Mouse (Mus musculus) bone marrow, adult 2 months (tissue): Measurements from ENCODE around the gene Rprd1b. TPM values are rescaled to one million over a fixed set of nuclear protein-coding genes. Genes with fewer than 3 reads are reported as not detected.

ENCODE experiments used
- H3K27ac ChIP-seq: fragments of 200-500 bp; 2 replicates; pipeline ENCODE4 v1.5.1; 2012; ENCODE audit warnings: low read depth, mild to moderate bottlenecking, control low read depth, inconsistent platforms, low read length; ENCODE audit not compliant: control insufficient read depth, poor library complexity, insufficient read depth
- H3K4me1 ChIP-seq: fragments of 200-500 bp; 2 replicates; pipeline ENCODE4 v1.6.1; 2011; ENCODE audit warnings: low read length; ENCODE audit not compliant: control insufficient read depth, insufficient read depth
- H3K4me3 ChIP-seq: fragments of 200-500 bp; replicated peaks from 2 replicates; pipeline ENCODE3; 2011; ENCODE audit warnings: mild to moderate bottlenecking, low read depth, low read length, control low read depth; ENCODE audit not compliant: control insufficient read depth
- CTCF ChIP-seq: fragments of 200-500 bp; IDR thresholded peaks from 2 replicates; pipeline ENCODE4 v1.5.1; 2011; ENCODE audit warnings: low read length, control low read depth; ENCODE audit not compliant: control insufficient read depth, insufficient read depth
- POLR2A ChIP-seq: fragments of 200-500 bp; IDR thresholded peaks from 2 replicates; pipeline ENCODE4 v1.6.1; 2011; ENCODE audit warnings: low read depth, mild to moderate bottlenecking, control low read depth, low read length, borderline replicate concordance; ENCODE audit not compliant: control insufficient read depth
- WGBS: fragments of 180-500 bp; shearing (Covaris S2); methylation state at CpG from one replicate; pipeline ENCODE4 v1.1.7; 2018; 5-methylcytosine and 5-hydroxymethylcytosine counted together
- polyA plus RNA-seq: library from polyadenylated mRNA; stranded (reverse); fragments of >200 nt; gene quantifications from 2 replicates; pipeline ENCODE4 v1.2.4, GENCODE M21; 2011; ENCODE audit warnings: low replicate concordance; ENCODE audit not compliant: missing spikeins, insufficient read depth, insufficient read length

Gene Rprd1b
- polyA plus RNA-seq, 1 experiment: 8.6 TPM

DNA sequence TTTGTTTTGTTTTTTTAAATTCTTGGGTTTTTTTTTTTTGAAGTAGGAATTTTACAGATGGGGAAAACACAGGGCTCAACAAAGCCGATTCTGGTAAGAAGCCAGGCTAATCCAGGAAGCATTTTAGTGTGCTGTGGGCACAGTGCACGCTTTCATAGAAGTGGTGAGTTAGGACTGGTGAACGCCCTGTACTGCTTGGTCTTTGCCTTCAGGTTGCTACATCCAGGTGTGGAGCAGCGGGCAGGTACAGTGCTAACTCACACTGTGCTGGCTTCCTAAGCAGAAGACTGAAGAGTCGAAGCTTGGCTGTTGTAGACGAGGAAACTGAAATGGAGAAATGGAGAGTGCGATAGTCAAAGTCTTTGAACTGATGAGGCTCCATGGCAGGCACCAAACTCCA, 1.7 kb downstream of the Rprd1b start:
- Histone ChIP-seq H3K27ac (no peak overlapping the region), H3K4me3 (peak overlapping the region; percentile 58), H3K4me1 (peaks cover 2% of the 10 kb centered on the region)
- TF ChIP-seq POLR2A: no peak
- no peak for TF ChIP-seq CTCF
- 50% methylated on average over 7 of the region's 7 CpGs for WGBS

DNA sequence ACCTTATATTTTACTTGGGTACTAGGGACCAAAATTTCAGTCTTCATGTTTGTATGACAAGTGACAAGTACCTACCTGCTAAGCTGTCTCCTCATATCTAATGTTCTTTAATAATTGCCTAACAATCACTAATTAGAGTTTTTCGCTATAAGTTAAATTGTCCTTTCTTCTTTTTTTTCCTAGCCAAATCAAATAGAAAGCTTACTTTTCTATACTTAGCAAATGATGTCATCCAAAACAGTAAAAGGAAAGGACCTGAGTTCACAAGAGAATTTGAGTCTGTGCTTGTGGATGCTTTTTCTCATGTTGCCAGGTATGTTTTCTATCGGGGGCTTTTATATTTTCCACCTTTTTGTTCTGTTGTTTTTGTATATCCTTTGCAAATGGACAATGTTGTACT, 7.5 kb downstream of the Rprd1b start:
- Histone ChIP-seq H3K27ac (no peak overlapping the region), H3K4me3 (no peak overlapping the region), H3K4me1 (peaks cover 1% of the 10 kb centered on the region; the same call in 1 of the 2 replicates)
- WGBS: 95% methylated on average over 2 of the region's 2 CpGs
- TF ChIP-seq POLR2A: no peak
- no peak for TF ChIP-seq CTCF

DNA sequence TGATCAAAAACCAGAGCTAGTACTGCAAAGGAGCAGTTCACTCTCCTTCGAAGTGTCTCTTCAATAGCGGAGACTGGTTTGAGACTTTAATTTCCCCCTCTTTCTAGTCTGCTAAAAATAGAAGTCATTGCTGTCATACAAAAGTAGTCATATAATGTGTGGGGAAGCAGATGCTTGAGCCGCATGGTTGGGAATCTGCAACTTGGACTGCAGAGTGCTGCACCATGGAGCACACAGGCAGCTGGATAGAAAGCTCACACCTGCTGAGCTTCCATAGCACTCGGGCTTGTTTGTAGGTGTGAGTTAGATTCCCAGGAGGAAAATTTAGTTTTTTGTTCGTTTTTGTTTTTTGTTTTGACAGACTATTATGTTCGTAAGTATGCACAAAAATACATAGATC, 8.1 kb downstream of the Rprd1b start:
- H3K4me3 ChIP-seq: no peak overlapping the region
- TF ChIP-seq POLR2A (no peak), CTCF (no peak)
- peaks cover 1% of the 10 kb centered on the region; the same call in 1 of the 2 replicates for H3K4me1 ChIP-seq
- no peak overlapping the region for H3K27ac ChIP-seq
- 85% methylated on average over 6 of the region's 6 CpGs for WGBS

DNA sequence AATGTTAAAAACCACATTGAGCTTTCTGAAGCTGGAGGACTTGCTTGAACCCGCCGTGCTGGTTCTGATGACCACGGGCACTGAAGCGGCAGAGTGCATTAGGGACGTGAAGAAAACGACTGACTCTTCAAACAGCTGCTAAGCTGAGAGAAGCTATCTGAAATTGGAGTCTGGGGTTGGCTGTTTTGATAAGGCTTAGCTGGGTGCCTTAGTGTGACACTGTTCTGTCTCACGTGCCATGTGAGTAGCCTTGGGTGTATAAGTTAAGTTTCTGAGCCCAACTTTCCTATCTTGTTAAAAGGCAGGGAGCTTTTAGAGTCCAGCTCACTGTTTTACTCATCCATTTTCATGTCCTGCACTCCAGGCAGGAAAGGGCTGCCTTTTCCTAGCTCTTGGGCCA, 8.7 kb downstream of the Rprd1b start:
- H3K4me3 ChIP-seq: no peak overlapping the region
- no peak overlapping the region for H3K27ac ChIP-seq
- no peak for TF ChIP-seq CTCF
- TF ChIP-seq POLR2A: no peak
- 62% methylated on average over 7 of the region's 7 CpGs for WGBS
- H3K4me1 ChIP-seq: peaks cover 1% of the 10 kb centered on the region; the same call in 1 of the 2 replicates

DNA sequence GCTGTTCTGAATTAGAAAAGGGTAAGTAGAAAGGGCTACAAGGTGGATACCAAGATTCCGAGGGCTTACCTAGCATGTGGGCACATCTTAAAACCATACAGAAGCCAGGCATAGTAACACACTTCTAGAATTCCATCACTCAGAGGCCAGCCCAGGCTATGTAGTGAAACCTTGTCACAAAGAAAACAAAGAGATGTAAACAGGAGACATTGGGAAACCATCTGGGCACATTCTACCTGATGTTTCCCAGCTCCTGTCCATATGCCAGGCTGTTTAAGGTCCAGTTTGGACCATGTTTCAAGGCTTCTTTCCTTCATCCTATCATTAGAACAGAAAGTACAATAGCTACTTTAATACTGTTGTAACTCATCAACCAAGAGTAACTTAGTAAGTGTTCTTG, 9.3 kb downstream of the Rprd1b start:
- TF ChIP-seq CTCF: no peak
- no peak for TF ChIP-seq POLR2A
- H3K27ac ChIP-seq: no peak overlapping the region
- 80% methylated on average over 1 of the region's 1 CpGs for WGBS
- H3K4me1 ChIP-seq: peaks cover 1% of the 10 kb centered on the region; the same call in 1 of the 2 replicates
- no peak overlapping the region for H3K4me3 ChIP-seq

DNA sequence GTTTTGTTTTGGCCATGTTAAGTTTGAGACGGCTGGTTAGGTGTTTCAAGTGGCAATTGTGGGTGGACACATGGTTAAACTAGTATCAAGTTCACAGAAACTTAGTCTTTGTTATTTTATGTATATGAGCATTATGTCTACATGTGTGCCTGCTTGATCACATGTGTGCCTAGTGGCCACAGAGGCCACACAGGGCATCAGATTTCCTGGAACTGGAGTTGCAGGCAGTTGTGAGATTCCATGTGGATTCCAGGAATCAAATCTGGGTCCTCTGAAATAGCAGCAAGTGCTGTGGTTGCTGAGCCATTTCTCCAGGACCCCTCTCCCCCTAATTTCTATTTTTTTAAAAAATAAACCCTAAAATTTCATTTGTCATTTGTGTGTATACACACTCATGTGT, 11.4 kb downstream of the Rprd1b start:
- Histone ChIP-seq H3K27ac (no peak overlapping the region), H3K4me1 (peaks cover 1% of the 10 kb centered on the region; the same call in 1 of the 2 replicates), H3K4me3 (no peak overlapping the region)
- no peak for TF ChIP-seq POLR2A
- TF ChIP-seq CTCF: no peak
- 62% methylated on average over 1 of the region's 1 CpGs for WGBS

DNA sequence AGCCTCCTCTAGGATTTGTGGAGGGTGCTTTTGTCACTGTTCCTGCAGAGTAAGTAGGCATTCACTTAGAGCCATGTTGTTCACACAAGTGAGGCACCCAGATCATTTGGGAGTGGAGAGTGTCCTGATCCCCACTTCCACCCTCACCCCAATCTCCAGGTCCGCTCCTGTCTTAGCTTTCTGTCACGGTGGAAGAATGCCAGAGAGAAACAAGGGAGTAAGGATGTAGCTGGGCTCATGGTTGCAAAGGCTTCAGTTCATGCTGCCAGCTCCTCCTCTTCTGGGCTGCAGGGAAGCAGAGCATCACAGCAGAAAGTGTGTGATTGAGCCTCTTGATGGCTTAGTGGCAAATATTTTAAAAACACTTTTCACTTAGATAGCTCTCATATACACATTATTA, 12.1 kb downstream of the Rprd1b start:
- H3K4me3 ChIP-seq: no peak overlapping the region

DNA sequence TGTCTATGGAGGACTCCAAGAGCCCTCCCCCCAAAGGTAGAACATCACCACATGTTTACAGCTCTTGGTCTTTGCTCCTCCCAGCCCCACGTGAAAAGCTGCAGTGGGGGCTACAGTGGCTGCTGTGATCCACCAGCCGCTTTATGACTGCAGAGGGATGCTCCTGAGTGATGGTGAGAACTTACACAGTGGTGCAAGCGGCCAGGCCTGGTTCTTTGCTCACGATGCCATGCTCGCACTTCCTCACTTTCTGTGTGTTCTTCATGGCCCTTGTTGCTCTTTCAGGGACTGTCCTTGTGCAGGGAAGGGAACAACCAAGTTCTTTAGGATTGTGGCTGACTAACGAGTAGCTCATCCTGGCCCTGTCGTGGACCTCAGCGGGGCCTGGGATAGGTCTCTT, 15.2 kb downstream of the Rprd1b start:
- Histone ChIP-seq H3K27ac (no peak overlapping the region), H3K4me1 (no peaks in the 10 kb centered on the region), H3K4me3 (no peak overlapping the region)
- 92% methylated on average over 8 of the region's 8 CpGs for WGBS
- no peak for TF ChIP-seq POLR2A
- TF ChIP-seq CTCF: no peak

More for the DNA sequence above, 12.1 kb downstream of the Rprd1b start:
- Histone ChIP-seq H3K4me1 (peaks cover 1% of the 10 kb centered on the region; the same call in 1 of the 2 replicates), H3K27ac (no peak overlapping the region)
- WGBS: 93% methylated on average over 2 of the region's 2 CpGs
- TF ChIP-seq CTCF: no peak
- no peak for TF ChIP-seq POLR2A

DNA sequence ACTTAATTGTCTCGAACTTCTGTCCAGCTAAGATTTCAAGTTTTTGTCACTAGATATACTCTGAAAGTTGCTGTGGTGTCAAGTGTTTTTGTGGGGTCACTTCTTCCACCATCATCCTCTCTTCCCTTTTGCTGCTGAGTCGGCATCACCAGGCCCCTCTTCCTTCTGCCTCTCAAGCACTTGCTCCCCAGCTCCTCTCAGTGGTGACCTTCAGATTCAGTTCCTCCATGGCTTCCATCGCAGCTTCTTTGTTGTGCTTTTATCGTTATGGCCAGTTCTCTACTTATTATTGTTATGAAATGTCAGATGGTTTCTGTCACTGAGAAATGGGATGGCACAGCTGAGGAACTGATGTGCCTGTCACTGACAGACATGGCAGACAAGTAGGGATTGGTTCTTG, 17.9 kb downstream of the Rprd1b start:
- 54% methylated on average over 4 of the region's 4 CpGs for WGBS
- Histone ChIP-seq H3K4me1 (no peaks in the 10 kb centered on the region), H3K4me3 (no peak overlapping the region), H3K27ac (no peak overlapping the region)
- no peak for TF ChIP-seq POLR2A
- TF ChIP-seq CTCF: no peak

DNA sequence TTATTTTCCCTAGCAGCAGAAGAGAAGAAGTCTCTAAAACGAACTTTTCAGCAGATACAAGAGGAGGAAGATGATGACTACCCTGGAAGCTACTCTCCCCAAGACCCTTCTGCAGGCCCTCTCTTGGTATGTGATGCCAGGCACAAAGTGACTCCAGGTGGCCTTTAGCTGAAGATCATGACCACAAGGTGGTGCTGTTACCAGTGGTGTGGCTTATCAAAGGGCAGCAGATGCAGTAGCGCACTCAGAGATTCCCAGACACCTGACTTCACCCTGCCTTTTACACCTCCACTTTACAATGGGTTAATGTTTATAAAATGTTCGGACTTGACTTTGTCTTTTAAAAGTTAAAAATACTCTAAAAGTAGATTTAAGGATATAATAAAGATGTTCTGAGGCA, 19.6 kb downstream of the Rprd1b start:
- Histone ChIP-seq H3K4me3 (no peak overlapping the region), H3K4me1 (no peaks in the 10 kb centered on the region), H3K27ac (no peak overlapping the region)
- TF ChIP-seq POLR2A (no peak), CTCF (peak; percentile 88)
- 61% methylated on average over 3 of the region's 3 CpGs for WGBS
